Mouse (Mus musculus) cerebellum, adult 11 months (tissue): ENCODE results near the gene Atp8b3.

ENCODE experiments used
- DNase-seq: peaks from one replicate; pipeline ENCODE4 v3.0.0; 2022

Gene Atp8b3

GRCm38 (mm10) chr10:80513739-80514138 lies 25.2 kb downstream of the Atp8b3 start:
- no peak for DNase-seq

- DNase-seq, result no peak
Measured at GRCm38 (mm10) chr10:80510273-80510660, 28.7 kb downstream of the Atp8b3 start.

- peak; percentile 66 for DNase-seq
Measured at GRCm38 (mm10) chr10:80509412-80510272, 29.3 kb downstream of the Atp8b3 start.

- peak; percentile 36 for DNase-seq
Measured at GRCm38 (mm10) chr10:80506222-80506621, 32.7 kb downstream of the Atp8b3 start.

- DNase-seq, result no peak
Measured at GRCm38 (mm10) chr10:80504724-80505123, 34.2 kb downstream of the Atp8b3 start.

GRCm38 (mm10) chr10:80503599-80504220 lies 35.2 kb downstream of the Atp8b3 start:
- no peak for DNase-seq

GRCm38 (mm10) chr10:80502819-80503314 lies 36.1 kb downstream of the Atp8b3 start:
- DNase-seq, result no peak

GRCm38 (mm10) chr10:80502291-80502690 lies 36.6 kb downstream of the Atp8b3 start:
- DNase-seq, result no peak

- no peak for DNase-seq
Measured at GRCm38 (mm10) chr10:80496421-80496820, 42.5 kb downstream of the Atp8b3 start.

- no peak for DNase-seq
Measured at GRCm38 (mm10) chr10:80495901-80496300, 43.0 kb downstream of the Atp8b3 start.

- DNase-seq, result no peak
Measured at GRCm38 (mm10) chr10:80494732-80495131, 44.2 kb downstream of the Atp8b3 start, which contains the start of gene Onecut3. TSS of gene Onecut3 (plus strand) at chr10:80494835.

- DNase-seq, result no peak
Measured at GRCm38 (mm10) chr10:80490051-80490450, 48.9 kb downstream of the Atp8b3 start.

GRCm38 (mm10) chr10:80486862-80487379 lies 52.0 kb downstream of the Atp8b3 start:
- no peak for DNase-seq

GRCm38 (mm10) chr10:80481002-80481401 lies 57.9 kb downstream of the Atp8b3 start:
- no peak for DNase-seq

GRCm38 (mm10) chr10:80478531-80478930 lies 60.4 kb downstream of the Atp8b3 start:
- no peak for DNase-seq

GRCm38 (mm10) chr10:80475290-80475959 lies 63.5 kb downstream of the Atp8b3 start:
- DNase-seq, result peak; percentile 91
